Mouse (Mus musculus): ENCODE data around the gene Doc2g.

The Doc2g gene

DNA sequence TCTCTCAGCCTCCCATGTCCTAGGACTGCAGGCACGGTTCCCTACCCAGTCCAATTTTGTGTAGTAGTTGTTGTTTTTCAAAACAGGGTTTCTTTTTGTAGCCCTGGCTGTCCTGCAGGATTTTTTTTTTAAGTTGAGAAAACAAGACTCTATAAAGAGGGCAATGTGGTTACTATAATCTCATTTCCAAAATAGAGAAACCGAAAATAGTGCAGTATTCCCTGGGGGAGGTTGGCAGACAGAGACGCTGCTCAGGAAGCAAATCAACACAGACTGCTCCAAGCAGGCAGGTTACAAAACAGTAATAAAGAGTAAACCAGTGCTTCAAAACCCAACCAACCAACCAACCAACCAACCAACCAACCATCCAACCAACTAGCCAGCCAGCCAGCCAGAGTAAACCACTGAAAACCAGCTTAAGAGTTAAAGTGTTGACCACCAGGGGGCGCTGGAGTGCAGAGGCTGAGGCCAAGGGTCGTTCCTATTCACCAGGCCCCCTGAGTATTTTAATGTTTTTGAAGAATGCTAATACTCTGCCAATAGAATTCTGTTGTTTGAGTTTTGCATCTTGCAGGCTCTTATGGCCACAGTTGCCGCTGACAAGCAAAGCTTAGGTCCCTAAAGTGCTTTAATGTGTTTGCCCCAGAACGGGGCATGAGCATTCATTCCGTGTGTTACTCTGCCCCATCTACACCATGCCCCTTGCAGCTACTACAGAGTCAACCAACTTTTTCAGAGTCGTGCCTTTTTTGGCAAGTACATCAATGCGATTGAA, 48.8 kb downstream of the Doc2g start:
- DNase-seq (ENCODE audit: low read depth, low spot score), result peak; percentile 60

DNA sequence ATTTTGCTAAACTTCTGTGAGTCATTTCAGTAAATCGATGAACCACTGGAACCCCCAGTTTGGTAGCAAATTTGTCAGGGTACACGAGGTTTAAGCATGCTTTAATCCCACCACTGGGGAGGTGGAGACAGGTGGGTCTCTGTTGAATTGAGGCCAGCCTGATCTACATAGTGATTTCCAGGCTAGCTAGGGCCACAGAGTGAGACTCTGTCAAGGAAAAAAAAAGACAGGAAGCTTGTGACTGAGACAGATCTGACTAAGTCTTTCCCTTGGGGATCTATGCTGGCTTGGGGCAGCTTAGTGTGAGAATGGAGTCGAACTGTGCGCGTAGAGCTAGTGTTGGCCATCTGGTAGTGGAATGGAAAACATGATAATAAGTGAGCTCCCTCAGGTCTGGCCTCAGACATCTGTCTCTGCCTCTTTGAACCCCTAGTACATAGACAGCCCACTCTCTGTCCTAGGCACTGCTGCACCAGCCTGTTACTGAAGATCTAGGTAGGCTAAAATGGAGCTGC, 49.5 kb downstream of the Doc2g start:
- DNase-seq (ENCODE audit: low read depth, low spot score), result no peak

DNA sequence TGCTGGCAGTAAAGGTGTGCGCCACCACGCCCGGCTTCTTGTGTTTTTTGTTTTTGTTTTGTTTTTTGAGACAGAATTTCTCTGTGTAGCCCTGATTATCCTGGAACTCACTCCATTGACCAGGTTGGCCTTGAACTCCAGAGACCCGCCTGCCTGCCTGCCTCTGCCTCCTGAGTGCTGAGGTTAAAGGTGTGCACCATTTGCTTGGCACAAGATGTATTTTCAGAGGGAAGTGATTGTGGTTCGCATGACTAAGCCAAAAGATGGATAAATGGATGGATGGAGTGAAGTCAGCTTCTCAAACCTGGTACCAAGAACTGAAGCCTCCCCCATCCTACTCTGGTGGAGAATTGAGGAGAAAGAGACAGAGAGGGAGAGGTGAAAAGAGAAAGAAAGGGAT, 51.5 kb downstream of the Doc2g start:
- DNase-seq (ENCODE audit: low read depth, low spot score), result no peak

DNA sequence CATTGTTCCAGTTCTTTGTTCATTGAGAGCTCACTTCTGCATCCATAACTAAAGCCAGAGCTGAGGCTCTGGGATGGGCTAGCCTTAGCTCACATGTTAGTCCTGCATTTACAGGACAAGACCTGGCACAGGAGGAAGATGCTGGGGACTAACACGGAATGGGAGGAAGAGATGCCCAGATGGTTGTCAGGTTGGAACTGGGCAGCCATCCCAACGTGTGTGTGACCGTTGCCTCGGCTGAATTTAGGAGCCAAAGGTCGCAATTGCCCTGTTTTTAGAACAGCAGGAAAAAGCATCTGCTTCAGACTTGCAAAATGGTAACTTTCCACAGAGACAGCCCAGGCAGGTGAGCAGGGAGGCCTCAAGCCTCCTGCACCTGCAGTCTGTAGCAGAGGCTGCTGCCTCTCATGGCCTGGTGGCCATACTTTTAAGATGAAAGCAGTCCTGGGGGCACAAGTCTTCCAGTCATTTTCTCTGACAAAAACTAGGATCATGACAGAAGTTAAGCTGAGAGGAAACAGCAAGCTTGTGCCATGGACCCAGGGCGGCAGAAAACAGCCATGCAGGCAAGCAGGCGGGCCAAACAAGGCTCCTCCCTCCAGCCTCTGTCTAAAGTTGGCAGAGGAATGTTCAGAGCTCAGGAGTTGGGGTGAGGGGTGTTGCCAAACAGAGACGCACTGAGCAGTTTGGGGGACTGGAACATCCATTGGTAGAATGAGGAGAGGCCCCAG, 52.3 kb downstream of the Doc2g start:
- DNase-seq (ENCODE audit: low read depth, low spot score), result no peak

DNA sequence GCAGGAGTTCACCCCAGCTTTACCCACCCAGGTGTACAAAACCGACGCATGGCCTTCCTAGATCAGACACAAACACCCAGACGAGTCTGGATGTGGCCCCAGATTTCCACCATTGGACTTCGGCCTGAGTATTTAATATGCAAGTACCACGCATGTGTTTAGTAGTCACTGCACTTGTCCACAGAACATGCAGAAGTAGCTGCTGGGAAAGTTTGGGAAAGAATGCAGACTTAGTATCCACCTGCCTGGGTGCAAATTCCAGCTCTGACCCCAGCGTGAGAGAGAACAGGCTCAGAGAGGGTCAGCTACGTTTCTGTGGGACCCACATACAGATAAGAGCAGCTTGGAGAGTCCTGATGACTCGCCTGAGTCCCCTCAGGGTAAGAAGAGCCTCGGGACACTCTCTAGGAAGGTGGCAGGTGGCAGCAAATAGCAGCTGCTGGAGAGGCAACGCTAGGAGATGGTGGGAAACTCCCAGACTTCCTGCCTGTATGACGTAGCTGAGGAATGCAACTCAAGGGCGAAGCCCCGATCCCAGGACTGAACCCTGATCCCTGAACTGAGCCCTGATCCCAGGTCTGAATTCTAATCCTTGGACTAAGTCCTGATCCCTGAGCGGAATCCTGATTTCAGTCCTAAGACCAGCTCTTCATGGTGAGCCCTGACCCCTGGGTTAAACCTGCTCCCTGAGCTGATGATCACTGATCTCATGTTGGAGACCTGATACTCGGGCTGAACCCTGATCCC, 53.0 kb downstream of the Doc2g start:
- DNase-seq (ENCODE audit: low read depth, low spot score), result no peak

Measured in A20 (cell line).